Mouse (Mus musculus) c-Kit-positive CD71-positive TER-119-positive erythroid progenitor cells, embryonic 14.5 days (primary cell): ENCODE data around the gene Fyn.

ENCODE experiments used
- DNase-seq: peaks from one replicate; pipeline ENCODE4 v3.0.0-alpha.2; 2013; ENCODE audit warnings: low spot score

The Fyn gene

GRCm38 (mm10) chr10:39471040-39471713 lies 102.5 kb downstream of the Fyn start:
- DNase-seq = no peak

DNA sequence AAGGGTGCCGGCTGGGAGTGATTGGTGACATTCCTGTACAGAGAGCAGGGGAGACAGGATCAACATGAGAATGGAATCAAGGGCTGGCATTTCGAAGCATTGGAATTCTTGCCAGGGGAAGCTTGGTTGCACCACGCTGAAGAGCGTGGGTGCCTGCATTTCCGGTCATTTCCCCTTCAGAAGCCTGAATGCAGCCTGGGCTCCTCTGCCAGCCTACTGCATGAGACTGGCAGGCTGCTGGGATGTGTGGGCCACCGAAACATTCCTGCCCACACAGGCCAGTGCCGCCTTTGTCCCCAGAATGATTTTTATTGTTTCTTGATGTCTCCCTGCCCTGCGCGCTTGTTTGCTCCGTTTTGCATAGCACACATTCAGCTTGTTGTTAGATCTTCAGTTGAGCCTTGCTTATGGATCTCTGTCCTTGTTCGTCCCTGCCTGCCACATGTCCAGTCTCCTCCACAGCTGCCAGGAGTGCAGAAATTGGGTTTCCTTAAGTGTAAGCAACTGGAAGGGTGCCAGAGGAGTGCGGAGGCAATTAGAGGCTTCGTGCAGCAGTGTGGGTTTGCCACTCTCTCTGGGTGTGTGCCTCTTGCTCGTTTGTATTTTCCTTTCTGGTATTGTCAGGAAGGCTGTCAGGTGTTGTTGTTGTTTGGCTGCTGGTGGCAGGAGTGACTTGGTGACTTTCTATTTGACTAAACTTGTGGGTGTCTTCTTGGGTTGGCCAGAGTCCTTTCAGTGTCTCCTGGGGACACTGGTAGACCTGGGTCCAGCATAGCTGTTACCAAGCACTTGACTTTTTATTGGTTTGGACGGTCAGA lies 103.3 kb downstream of the Fyn start:
- no peak for DNase-seq

DNA sequence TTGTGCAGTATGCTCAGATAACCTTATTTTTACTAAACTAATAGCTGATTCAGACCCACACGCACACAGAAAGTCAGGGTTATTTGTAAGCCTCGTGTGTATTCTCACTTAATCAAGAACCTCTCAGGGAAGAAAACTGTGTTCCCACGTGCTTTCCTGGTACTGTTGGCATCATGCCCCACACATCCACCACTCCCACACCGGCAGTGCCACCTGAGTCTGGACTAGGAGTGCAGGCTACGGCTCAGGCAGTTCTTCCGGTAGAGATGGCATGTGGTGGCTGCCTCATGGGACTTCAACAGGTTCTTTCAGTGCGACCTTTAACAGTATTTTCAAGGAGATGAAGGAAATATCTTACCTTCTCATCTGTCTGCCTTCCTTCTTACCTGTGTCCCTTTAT lies 104.3 kb downstream of the Fyn start:
- DNase-seq = no peak

DNA sequence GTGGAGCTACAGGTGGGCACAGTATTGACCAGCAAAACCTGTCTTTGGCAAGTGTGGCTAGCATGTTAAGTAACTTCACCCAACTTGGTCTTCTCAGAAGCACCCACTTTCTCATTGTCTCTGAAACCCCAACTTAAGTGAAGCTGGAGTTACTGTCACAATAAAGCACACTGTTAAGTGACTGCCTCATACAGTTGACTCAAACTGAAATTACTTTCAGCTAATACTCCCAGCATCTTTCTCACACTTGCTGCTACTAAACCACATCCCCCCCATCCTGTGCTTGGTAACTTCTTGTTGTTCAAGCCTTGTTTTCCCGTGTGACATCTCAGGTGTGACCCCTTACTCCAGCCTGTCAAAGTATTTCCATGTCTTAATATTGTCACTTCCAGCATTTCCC lies 110.7 kb downstream of the Fyn start:
- no peak for DNase-seq

DNA sequence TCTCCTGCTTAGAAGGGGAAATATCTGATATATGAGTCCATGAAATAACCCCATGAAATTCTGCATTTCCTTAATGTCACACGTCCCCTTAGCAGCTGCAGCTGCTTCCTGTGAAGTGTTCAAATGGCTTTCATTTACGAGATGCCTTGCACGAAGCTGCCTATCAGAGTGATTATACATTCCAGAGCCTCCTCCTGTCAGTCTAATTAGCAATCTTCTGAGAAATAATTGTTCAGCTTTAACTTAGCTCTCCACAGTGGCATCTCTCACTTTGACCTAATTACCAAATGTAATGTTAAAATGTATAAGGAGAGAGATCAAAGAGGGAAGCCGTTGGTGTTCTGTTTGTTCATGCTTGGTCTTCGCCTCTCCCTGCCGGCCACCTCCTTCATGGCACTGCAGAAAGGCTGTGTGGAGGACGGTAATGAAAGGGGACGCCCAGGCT lies 115.7 kb downstream of the Fyn start:
- DNase-seq = no peak

DNA sequence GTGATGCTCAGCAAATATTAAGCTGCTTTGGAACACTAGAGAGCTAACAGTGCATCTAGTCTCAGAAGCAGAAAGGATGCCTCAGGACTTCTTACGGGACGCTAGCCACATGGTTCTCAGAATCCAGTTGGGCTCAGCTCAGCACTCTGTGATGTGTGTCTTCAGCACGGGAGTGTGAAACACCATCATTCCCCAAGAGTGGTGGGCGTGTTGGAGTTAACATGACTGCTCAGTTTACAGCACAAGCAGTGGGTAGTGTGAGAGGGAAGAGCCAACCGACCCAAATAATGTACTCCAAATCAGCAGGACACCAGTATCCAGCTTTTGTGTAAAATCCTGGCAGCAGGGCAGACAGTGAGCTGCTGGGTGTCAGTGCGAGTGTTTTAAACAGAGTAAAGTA lies 116.2 kb downstream of the Fyn start:
- DNase-seq = no peak

GRCm38 (mm10) chr10:39485939-39486338 lies 117.3 kb downstream of the Fyn start:
- DNase-seq = no peak

DNA sequence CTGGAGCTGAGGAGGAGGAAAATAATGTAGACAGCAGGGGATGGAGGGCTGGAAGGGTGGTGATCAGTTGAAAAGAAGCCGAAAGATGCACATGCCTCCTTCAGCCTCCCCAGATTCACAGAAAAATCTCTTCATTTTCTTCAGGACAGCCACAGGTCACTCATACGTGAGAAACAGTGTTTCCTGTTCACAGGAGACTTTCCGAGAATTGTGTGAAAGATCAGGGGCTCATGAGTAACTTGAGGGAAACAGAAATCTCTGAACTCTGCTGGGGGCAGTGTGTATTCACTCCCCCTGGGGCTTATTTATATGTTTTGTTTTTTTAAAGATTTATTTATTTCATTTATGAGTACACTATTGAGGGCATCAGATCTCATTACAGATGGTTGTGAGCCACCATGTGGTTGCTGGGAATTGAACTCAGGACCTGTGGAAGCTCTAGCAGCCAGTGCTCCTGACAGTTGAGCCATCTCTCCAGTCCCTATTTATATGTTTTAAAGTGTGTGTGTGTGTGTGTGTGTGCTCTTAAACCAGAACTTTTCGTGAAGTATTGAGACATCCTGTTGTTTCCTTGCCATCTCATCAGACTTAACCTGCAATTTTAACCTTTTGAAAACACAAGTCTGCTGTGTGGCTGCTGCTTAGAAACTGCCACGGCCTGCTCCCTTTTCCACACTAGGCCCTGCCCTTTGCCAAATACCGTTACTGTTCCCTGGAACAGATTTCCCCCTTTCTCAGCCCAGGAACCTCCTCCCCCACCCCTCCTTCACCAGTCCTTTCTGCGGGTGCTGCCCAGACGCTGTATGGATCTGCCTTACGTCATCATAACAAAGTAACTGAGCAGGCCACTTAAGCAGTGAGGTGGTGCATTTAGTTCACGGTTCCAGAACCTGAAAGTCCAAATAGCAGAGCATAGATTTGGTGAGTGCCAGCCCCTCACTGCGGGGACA lies 118.1 kb downstream of the Fyn start:
- no peak for DNase-seq

DNA sequence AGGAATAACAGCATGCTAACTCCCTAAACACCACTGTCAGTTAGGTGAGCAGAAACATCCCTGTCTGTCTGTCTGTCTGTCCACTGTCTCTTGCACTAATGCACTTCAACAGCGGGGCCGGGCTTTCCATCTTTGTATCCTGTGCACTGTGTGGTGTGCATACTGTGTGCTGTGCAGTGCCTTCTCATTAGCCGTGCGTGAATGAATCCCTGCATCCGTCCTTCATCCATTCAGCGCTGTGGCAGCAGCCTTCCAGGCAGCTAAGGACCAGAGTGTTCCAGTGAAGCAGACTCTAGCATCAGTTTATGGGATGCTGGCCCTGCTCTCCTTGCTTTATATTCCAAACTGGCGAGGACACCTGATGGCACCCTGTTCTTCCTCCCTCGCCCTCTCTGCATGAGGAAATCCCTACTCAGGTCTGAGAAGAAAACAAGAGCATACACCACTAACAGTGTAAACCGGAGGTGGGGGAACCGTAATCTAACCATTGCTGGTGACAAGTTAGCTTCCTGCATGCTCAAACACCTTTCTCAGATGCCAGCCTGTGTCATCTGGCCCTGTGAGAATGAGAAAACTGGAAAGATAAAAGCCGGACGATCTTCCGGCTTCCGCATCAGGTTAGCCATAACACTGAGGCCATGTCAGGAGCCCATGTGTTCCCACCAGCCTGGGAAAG lies 119.2 kb downstream of the Fyn start:
- no peak for DNase-seq

DNA sequence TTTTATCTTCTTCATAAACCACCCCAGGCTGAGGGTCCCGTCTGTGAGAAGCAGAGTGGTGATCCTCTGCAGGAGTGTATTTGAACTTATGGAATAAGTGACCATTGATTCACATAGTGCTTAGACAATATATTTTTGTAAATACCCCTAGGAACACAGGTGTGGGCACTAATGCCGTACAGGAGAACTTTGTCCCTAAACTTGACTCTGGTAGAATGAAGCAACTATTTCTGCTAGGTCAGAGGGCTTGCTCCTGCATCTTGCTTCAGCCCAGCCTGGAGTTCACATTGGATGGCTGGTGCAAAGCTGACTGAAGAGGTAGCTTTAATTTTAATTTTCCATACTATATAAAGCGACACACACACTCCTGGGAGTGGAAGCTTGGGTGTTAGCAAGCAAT lies 119.9 kb downstream of the Fyn start:
- DNase-seq = no peak

- DNase-seq = no peak
Measured at GRCm38 (mm10) chr10:39488956-39489355, 120.3 kb downstream of the Fyn start.

GRCm38 (mm10) chr10:39490349-39491121 lies 121.9 kb downstream of the Fyn start:
- DNase-seq = no peak

DNA sequence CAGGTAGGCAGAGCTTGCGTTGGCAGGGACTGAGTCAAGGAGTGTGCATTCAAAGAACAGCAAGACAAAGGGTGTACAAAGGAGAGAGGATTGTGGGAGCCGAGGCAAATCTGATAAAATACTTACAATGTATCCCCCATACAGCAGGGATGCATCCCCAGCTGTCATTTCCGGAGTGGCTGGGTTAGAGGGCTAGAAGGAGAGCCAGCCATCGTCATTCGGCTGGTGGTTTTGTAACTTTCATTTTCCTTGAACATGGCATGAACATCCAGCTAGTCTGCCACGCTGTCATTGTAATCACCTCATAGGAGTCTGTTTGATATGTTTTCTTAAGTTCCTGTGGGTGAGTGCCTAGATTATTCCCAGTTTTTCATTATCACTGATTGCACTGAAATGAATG lies 123.5 kb downstream of the Fyn start:
- no peak for DNase-seq

DNA sequence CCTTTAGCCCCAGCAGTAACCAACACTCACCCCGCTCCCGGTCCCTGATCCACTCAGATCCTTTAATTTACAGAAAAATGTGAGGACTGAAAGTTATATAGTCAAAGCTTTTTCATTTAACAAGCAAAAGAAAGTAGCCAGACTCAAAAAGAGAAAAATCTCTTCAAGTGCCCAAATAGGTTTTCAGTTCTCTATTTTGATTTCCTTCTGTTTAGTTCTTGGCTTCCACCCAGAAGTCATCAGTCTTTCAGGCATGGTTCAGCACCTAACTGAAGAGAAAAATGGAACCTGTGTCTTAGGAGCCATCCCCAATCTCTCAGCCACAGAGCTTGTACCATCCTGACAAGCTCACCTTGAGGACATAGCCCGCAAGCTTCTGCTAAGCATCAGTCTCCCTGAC lies 124.4 kb downstream of the Fyn start:
- no peak for DNase-seq

DNA sequence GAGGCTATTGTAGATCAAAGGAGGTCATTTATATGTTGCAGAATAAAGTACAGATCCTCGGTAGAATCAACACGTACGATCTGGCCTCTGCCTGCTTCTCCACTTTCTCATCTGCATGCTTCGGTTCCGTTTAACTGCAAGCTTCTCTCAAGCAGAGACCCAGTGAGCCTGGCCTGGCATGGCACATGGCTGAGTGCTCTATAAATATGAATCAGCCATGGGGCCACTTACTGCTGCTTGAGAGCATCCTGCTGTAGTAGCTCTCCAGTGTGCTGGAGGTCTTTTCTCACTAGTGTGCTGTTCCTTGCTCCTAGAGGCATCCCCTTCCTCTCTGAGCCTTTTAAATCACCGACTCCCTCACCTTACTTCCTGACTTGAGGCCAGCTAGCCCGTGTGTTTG lies 130.0 kb downstream of the Fyn start:
- DNase-seq = no peak

DNA sequence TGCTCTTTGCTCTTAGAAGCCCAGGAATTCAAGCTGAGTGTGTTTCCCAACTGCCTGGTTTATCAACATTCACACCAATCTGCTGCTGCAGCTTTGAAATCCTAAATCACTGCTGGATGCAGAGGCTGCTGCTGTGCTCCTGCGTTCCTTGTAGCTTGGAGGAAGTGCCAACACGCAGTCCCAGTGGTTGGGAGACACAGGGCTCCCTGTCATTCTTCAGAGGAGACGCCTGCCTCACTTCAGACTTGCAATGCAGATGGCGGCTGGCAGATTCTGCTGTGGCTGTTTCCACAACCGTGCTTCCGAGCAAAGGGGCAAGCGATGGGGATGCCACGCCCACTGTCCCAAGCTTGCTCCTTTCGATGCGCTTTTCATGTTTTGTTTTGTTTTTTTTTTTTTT lies 132.9 kb downstream of the Fyn start:
- no peak for DNase-seq

DNA sequence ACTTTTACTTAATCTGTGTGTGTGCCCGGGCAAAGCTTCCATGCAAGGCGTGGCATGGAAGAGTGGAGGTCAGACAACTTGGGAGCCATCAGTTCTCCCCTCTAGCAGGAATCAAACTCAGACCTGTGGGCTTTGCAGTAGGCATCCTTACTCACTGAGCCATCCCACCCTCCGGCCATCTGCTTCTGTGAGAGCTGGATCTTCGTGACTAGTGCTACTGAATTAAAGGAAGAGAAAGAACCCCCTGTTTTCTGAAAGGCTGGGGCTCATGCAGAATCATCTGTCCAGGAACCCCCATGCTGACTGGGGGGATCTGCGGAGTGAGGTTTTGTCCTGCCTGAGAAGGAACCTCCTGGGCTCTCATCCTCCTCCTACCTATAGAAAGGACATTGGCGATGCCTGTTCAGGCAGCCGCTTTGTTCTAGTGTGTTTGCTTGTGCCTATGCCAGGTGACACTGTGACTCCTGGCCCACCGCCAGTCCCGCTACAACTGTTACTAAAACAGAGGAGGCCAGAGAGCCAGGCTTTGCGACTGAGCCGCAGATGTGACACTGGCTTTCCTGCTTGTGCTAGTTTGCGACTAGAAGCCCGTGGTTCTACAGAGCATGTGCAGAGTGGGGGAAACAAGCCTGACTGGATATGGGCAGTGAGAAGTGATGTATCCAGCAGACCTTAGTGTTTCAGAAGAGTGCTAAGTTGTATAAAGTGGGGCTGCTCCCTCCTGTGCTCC lies 133.5 kb downstream of the Fyn start:
- no peak for DNase-seq

GRCm38 (mm10) chr10:39503331-39503730 lies 134.7 kb downstream of the Fyn start:
- DNase-seq = no peak

- no peak for DNase-seq
Measured at GRCm38 (mm10) chr10:39505007-39505406, 136.4 kb downstream of the Fyn start.

GRCm38 (mm10) chr10:39505621-39506020 lies 137.0 kb downstream of the Fyn start:
- no peak for DNase-seq
